Mouse (Mus musculus): ENCODE results near the gene Cp.

DNA sequence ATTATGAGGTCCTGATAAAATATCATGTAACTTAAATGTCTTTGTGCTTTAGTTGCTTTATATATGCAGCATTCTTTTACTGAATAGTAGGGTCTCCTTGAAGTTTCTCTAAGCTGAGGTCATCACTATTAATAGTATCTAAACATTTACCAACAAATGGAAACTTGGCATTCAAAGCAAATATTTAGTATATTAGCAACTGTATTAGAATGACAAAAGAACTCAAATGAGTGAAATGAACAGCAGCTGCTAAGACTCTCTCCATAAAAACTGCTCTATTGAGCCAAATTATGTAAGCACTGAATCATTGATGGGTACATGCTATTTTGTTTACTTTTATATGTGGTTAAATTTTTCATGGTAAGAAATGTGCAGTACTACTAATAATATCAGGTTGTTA lies 1.2 kb downstream of the Cp start:
- TF ChIP-seq CTCF (conservative IDR thresholded peaks at IDR 0.05; ENCODE audit: low read length) (no peak), NANOG (IDR thresholded peaks at IDR 0.05; ENCODE audit: borderline replicate concordance, low read length) (no peak)

Data from E14TG2a.4 (cell line).